Mouse (Mus musculus): ENCODE results near the gene Exosc8.

GRCm38 (mm10) chr3:54723741-54724500 lies 11.3 kb downstream of the Exosc8 start:
- TF ChIP-seq CTCF (IDR thresholded peaks at IDR 0.05; ENCODE audit: low read depth) (no peak), EP300 (optimal IDR thresholded peaks at IDR 0.05) (no peak)

All from stomach, postnatal 0 days (tissue).